Mouse (Mus musculus) lung, postnatal 0 days (tissue): ENCODE results near the gene Ptpn14.

Experiments
- CTCF ChIP-seq: IDR thresholded peaks from 2 replicates; pipeline ENCODE4 v1.5.1; 2016; ENCODE audit warnings: antibody characterized with exemption, mild to moderate bottlenecking
- EP300 ChIP-seq: IDR thresholded peaks from 2 replicates; pipeline ENCODE4 v1.6.1; 2016; ENCODE audit warnings: antibody characterized with exemption, mild to moderate bottlenecking, control low read depth

DNA sequence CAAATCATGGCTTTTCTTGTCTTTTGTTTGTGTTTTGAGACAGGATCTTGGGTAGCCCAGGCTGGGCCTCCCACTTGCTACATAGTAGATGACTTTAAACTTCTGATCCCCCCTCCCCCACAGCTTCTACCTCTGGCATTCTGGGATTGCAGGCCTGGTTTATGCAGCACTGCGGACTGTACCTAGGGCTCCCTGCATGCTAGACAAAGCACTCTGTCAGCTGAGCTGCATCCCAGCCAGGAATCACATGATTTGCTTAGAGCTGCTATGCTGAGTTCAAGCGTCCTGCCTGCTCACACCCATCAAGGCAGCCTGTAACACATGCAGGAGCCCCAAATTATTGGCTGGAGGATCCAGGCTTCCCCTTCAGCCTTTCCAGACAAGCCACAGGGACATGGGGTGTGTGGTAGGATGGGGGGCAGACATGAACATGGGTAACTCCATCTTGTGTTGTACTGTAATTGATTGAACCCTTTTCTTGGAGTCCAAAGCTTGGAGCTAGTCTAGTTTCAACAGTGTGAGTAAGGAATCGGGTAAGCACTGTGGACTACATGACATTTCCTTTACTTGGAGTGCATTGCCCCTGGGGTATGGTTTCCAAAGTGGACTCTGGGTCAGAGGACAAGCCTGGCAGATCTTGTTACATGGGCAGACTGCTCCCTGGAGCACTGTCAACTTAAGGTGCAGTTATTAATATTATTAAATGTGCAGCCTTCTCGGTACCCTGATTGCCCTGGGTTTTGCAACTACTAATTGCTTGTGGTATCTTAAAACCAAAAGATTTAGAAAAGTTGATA is 17.0 kb downstream of the Ptpn14 start:
- TF ChIP-seq CTCF, result no peak
- no peak for TF ChIP-seq EP300
